Mouse (Mus musculus) adrenal gland, postnatal 4 days (tissue): ENCODE data around the gene Aar2. TPM values are rescaled to one million over a fixed set of nuclear protein-coding genes. Genes with fewer than 3 reads are reported as not detected.

Experiments
- DNase-seq, 2 experiments: peaks; one replicate each; pipeline ENCODE4 v3.0.0; 2021 to 2022; ENCODE audit warnings: low spot score in 2 of 2, mixed read lengths in 2 of 2
- total RNA-seq, 2 experiments: library from RNA; stranded (reverse); gene quantifications; 2 replicates each; pipeline ENCODE4 v1.2.3; 2021

The Aar2 gene
- total RNA-seq, 2 experiments from 2014 or later: 34.2 to 35.8 TPM

DNA sequence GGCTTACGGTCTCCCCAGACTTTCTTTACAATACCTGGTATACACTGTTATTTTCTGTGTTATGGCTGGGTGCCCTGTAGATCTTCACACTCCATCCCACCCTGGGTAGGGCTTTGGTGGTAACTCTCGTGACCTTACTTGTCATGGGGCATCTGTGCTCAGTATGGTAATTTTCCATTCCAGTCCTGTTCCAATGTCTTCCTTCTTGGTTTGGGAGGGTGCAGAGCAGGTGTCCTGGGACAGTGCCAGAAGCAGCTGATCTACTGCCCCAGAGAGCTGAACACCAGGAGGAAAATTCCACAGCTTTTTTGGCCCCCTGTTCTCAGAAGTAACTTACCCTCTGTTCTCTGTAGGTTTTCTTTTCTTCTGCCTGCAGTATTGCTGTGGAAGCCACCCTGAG is 19.1 kb downstream of the Aar2 start:
- no peak for DNase-seq

- no peak for DNase-seq
Measured at GRCm38 (mm10) chr2:156568647-156569046, 21.3 kb downstream of the Aar2 start.

- no peak for DNase-seq
Measured at GRCm38 (mm10) chr2:156569261-156569660, 21.9 kb downstream of the Aar2 start.

GRCm38 (mm10) chr2:156571521-156571920 is 24.1 kb downstream of the Aar2 start:
- no peak for DNase-seq

- DNase-seq: no peak
Measured at GRCm38 (mm10) chr2:156576850-156577587, 29.6 kb downstream of the Aar2 start.

DNA sequence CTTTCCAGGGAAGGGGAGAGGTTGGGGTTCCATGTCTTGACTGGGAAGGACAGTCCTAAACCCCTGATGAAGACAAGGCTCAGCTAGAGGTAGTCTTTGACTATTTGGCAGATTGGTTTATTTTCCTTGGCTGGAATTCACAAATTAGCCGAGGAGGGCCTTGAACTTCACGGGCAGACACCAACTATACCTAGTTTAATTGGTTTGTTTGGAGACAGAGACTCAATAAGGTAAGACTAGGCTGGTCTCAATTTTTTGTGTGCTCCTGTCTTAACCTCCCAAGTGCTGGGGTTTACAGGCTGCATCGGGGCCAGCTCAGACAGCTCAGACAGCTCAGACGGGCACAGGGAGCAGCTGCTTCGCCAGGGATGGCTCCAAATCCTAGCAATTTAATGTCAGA is 33.1 kb downstream of the Aar2 start:
- no peak for DNase-seq

DNA sequence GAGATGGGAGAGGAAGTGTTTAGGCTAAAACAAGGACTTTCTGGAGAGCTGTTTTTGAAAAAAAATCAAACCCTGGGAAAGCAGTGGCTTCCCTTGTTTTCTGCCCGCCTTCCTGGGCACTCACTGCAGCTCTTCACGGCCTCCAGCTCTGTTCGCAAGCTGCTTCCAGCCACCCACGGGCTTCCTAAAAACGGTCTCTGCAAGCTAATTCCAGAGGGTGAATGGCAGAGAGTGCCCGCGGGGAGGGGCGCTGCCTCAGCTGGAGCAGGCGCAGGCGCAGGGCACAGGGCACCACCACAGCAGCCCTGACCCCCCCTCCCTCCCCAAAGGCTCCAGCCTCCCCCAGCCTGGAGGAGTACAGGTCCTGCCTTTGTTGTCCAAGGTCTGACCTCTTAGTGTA is 33.9 kb downstream of the Aar2 start:
- no peak for DNase-seq

DNA sequence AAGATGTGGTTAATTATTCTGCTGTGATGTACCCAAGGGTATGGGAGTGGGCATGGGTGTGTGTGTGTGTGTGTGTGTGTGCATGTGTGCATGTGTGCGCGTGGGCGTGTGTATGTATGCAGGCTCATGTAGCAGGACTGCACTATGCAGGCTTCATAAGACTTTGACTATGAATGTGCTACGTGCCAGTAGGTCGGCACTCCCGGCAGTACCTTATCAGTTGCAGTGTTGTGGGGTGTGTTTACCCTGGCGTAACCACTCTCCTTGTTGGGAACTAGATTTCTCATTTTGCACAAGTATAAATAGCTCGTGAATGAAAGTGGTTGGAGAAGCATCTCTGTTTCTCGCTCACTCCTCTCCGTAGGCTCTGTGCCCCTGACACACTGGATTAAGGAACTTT is 35.5 kb downstream of the Aar2 start:
- DNase-seq: no peak

DNA sequence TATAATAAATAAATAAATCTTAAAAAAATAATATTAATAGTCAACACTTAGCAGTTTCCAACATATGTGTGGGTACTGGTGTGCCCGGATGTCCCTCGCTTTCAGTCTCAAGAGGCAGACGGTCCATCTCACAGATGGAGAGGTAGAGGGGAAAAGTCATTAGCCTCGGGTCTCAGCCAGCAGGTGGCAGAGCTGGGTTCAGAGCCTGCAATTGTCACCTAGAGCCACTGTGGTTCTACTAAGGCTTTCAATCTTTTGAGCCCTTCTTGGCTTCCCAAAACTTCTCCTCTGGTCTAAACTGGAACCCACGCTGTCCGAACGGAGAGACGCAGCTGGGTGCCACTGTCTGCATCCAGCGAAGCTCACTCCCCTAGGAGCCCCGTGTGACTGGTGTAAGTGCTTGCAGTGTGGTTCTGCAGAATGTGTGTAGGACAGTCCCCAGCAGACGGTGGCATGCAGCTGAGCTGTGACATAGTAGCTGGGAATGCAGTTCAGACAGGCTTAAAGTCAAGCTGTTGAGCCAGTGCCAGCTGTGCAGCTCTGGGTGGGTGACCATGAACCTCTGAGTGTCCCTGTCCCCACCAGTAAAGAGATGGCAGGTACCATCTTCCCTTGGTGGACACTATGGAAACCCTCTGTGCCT is 36.9 kb downstream of the Aar2 start:
- no peak for DNase-seq

GRCm38 (mm10) chr2:156584797-156585471 is 37.5 kb downstream of the Aar2 start:
- DNase-seq: no peak

DNA sequence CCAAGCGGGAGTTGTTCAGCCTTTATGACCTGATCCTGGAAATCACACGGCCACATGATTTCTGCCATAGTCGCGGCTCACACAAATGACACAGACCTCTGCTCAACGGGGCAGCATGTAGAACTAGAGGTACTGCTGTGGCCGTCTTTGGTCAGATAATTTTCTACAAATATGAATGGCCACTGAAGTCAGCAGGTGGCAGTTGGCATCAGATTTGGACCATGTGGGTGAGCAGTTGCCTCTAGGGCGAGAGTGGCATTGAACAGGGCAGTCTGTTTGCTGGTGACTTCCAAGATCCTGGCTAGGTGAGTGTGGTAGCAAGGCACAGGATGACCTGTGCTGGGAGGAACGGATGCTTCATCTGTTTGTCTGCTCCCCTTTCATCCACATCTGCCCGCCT is 42.1 kb downstream of the Aar2 start:
- no peak for DNase-seq

DNA sequence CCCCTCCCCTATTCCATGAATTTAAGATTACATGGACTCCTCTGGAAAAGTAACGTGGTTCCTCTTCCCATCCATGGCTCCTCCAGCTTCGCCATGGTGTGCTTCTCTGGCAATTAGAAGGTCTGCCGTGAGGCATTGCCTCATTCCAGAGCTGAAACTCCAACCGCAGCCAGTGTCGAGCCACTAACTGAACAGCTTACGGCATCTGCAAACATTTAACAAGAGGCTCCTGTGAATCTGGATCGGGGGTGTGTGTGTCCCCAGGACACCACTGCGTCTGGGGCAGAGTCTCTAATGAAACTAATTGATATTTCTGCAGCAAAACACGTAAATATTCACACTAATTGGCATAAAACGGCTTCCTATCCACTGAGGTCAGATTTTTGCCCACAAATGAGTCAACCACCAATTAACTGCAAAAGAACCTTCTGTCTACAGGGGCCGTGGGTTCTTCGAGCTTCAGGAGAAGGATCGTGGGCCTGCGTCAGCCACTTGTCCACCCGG is 47.7 kb downstream of the Aar2 start:
- no peak for DNase-seq

DNA sequence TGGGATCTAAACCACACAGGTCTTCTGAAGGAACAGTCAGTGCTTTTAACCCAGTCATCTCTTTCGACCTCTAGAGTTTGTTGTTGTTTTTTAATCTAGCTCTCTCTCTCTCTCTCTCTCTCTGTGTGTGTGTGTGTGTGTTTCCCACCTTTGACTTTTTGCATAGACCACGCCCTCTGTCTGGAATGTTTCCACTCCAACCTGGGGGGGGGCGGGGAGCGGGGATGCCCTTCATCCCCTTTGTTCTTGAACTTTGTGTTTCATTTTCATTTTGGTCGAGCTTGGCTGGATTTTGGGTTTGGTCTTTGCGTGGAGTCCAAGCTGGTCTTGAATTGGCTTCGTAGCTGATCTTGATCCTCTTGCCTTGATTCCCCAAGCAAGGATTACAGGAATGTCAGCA is 55.2 kb downstream of the Aar2 start:
- DNase-seq: no peak

DNA sequence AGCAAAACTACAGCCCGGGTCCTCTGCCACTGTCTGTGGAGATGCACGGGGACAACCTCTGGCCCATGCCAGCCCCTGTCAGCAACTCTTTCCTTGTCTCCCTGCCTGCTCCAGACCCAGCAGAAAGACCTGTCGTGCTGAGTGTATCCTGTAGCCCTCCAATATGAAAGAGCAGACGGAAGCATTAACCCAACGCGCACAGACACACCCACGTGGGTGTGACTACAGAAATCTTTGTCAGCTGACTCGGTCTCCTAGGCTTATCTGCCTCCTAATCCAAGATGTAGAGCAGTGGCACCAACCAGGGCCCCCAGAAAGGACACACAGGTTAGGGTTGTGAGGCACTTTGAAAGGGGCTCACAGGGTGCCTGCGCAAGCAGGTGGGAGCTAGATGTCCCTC is 56.3 kb downstream of the Aar2 start:
- DNase-seq: no peak

- DNase-seq: no peak
Measured at GRCm38 (mm10) chr2:156605144-156605543, 57.8 kb downstream of the Aar2 start.

DNA sequence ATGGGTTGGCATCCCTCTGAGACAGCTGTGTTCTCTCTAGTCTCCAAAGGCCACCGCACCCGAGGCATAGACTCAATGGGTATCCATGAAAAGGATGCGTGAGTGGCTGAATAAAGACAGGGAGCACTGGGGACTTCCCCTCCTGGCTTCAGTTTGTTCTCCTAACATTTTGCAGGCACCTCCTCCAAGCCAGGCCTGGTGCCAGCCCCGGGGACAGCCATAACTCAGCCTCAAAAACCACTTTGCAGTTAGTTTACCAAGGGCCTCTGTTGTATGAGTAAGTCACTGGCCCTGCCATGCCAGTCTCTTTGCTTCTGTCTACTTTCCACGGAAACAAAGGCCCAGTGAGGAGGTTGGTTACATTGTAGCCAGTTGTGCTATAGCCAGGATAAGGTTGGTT is 58.6 kb downstream of the Aar2 start:
- no peak for DNase-seq

GRCm38 (mm10) chr2:156613081-156613540 is 65.7 kb downstream of the Aar2 start:
- no peak for DNase-seq

DNA sequence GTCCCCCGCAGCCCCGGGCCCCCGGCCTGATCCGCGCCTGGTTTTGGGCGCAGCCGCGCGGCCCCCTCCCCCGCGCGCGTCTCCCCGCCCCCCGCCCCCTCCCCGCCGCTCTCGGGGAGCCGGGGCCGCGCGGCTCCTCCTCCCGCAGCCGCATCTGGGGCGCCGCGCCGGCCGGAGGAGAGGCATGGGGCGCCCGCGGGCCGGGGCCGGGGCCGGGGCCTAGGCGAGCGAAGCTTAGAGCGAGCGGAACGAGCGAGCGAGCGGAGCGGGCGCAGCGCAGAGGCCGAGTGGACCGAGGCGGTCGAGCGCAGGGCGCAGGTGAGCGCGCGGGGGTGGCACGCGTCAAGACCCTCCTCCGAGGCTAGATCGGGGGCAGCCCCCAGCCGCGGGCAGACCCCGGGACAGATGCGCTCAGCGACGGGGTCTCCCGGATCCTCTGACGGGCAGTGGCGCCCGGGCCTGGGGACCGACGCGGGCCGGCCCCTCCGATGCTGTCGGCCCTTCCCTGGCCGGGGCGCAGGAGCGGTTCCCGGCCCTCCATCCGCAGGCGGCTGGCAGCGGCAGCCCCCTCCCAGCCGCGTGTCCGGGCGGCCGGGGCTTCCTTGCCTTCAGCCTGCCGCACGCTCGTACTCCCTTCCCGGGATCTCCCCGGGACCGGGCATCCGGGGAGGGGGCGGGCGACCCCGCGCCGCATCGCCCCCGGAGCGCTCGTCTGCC is 66.3 kb downstream of the Aar2 start, which contains the start of gene Dlgap4:
Gene Dlgap4, plus strand, starts transcription at position 165 of the 717 bp plus-strand sequence.
- DNase-seq: no peak

GRCm38 (mm10) chr2:156614258-156614556 is 66.8 kb downstream of the Aar2 start:
- no peak for DNase-seq

- DNase-seq: no peak
Measured at GRCm38 (mm10) chr2:156614661-156615654, 67.6 kb downstream of the Aar2 start.
